Mouse (Mus musculus) embryonic facial prominence, embryonic 14.5 days (tissue): ENCODE measurements at regions not wholly inside any gene's neighbourhood (a gene's known extent, or its start where the extent isn't known, plus 50 kb on each side); places are given as distances from the start of the nearest gene placed in this dataset.

Experiments used
- ATAC-seq: fragments of 200-750 bp; cut with Nextera tagmentation; 2 replicates; pipeline ENCODE4 v1.8.0; 2017; ENCODE audit warnings: low read depth, moderate number of reproducible peaks, moderate TSS enrichment
- DNase-seq: peaks from one replicate; pipeline ENCODE4 v3.0.0-alpha.2; 2015; ENCODE audit warnings: low spot score
- H3K27ac ChIP-seq: fragments of 300-500 bp; sonication (generic); replicated peaks from 2 replicates; pipeline ENCODE4 v1.5.1; 2014; ENCODE audit warnings: low read depth, mild to moderate bottlenecking, low read length, moderate library complexity
- H3K27me3 ChIP-seq: fragments of 300-500 bp; sonication (generic); replicated peaks from 2 replicates; pipeline ENCODE4 v1.6.1; 2014; ENCODE audit warnings: low read length; ENCODE audit not compliant: control insufficient read depth, insufficient read depth
- H3K36me3 ChIP-seq: fragments of 300-500 bp; sonication (generic); 2 replicates; pipeline ENCODE4 v1.6.1; 2014; ENCODE audit warnings: low read length, mixed read lengths; ENCODE audit not compliant: control insufficient read depth, insufficient read depth
- H3K4me1 ChIP-seq: fragments of 300-500 bp; sonication (generic); 2 replicates; pipeline ENCODE4 v1.6.1; 2014; ENCODE audit warnings: antibody characterized with exemption, low read length; ENCODE audit not compliant: control insufficient read depth, insufficient read depth
- H3K4me2 ChIP-seq: fragments of 300-500 bp; sonication (generic); 2 replicates; pipeline ENCODE4 v1.6.1; 2014; ENCODE audit warnings: low read depth, mild to moderate bottlenecking, low read length, moderate library complexity, mixed read lengths
- H3K4me3 ChIP-seq: fragments of 300-500 bp; sonication (generic); 2 replicates; pipeline ENCODE4 v1.5.1; 2014; ENCODE audit warnings: low read depth, mild to moderate bottlenecking, low read length
- H3K9ac ChIP-seq: fragments of 300-500 bp; sonication (generic); 2 replicates; pipeline ENCODE4 v1.6.1; 2014; ENCODE audit warnings: low read depth, mild to moderate bottlenecking, low read length, moderate library complexity, mixed read lengths
- H3K9me3 ChIP-seq: fragments of 300-500 bp; sonication (generic); 2 replicates; pipeline ENCODE4 v1.6.1; 2016; ENCODE audit warnings: low read length; ENCODE audit not compliant: control insufficient read depth
- WGBS: fragments of 180-500 bp; shearing (Covaris S2); extraction: QIAGEN DNeasy Blood & Tissue Kit; methylation state at CpG from one replicate; pipeline ENCODE4 v1.1.7; 2014; 5-methylcytosine and 5-hydroxymethylcytosine counted together

DNA sequence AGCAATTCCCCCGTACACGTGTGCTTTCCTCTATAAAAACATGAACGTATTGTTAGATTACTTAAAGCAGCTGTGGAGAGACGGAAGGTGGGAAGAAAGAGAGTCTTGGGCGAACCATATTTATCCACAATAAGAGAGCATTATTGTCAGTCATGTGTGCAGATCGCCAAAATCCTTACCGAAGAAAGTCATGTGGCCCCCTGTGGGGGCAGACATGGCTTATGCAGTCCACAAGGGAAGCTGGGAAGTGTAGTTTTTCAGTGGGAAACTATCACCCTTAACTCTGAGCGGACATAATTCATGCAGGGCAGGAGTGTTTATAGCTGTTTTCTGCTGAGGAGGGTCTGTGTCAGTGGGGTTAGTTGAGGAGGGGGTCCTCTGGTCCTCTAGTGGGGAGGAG is 90.8 kb downstream of the Nxnl2 start:
- Histone ChIP-seq H3K27ac (peak overlapping the region; percentile 65), H3K9me3 (no peaks in the 10 kb centered on the region), H3K36me3 (no peaks in the 10 kb centered on the region), H3K27me3 (no peaks in the 10 kb centered on the region), H3K9ac (peak overlapping the region; percentile 10; the same call in 1 of the 2 replicates), H3K4me2 (peak overlapping the region; percentile 42), H3K4me1 (peaks cover 36% of the 10 kb centered on the region), H3K4me3 (peak overlapping the region; percentile 17)
- 29% methylated on average over 8 of the region's 8 CpGs for WGBS
- DNase-seq (peak; percentile 74), ATAC-seq (no peak)

DNA sequence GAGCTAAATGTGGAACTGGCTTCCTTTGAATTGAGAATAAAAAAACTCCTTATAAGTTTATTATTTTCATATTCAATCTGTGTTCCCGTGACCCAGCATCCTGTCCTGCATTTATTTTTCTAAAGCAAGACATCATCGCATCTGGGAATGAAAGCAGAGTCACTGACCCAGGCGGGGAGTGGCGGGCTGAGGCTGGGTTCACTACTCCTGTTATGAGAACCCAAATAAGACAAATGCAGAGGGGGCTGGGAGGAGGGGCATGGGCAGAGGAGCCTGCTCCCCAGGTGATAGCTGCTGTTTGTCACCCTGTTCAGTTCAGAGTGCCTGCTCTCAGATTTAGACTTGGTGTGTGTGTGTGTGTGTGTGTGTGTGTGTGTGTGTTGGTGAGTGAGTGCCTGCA is 102.0 kb downstream of the Nxnl2 start:
- no peak overlapping the region for H3K27ac ChIP-seq
- 0 out of 2 replicates have a peak, but pooled peaks cover 4% of the 10 kb centered on the region for H3K9me3 ChIP-seq
- no peaks in the 10 kb centered on the region for H3K36me3 ChIP-seq
- DNase-seq (no peak), ATAC-seq (no peak)
- H3K27me3 ChIP-seq = no peaks in the 10 kb centered on the region
- H3K4me2 ChIP-seq = no peak overlapping the region
- H3K4me1 ChIP-seq = peaks cover 10% of the 10 kb centered on the region
- no peak overlapping the region for H3K4me3 ChIP-seq
- WGBS = 68% methylated on average over 4 of the region's 4 CpGs
- H3K9ac ChIP-seq = no peak overlapping the region

GRCm38 (mm10) chr13:51274639-51275038 is 103.8 kb downstream of the Nxnl2 start:
- H3K9ac ChIP-seq = no peak overlapping the region
- peak; percentile 62; the same call in 1 of the 2 replicates for ATAC-seq
- no peaks in the 10 kb centered on the region for H3K36me3 ChIP-seq
- H3K27ac ChIP-seq = peak overlapping the region; percentile 58
- peak; percentile 62 for DNase-seq
- H3K4me1 ChIP-seq = peaks cover 22% of the 10 kb centered on the region
- H3K27me3 ChIP-seq = no peaks in the 10 kb centered on the region
- WGBS = 29% methylated on average over 5 of the region's 5 CpGs
- 0 out of 2 replicates have a peak, but pooled peaks cover 4% of the 10 kb centered on the region for H3K9me3 ChIP-seq
- H3K4me2 ChIP-seq = no peak overlapping the region
- no peak overlapping the region for H3K4me3 ChIP-seq

DNA sequence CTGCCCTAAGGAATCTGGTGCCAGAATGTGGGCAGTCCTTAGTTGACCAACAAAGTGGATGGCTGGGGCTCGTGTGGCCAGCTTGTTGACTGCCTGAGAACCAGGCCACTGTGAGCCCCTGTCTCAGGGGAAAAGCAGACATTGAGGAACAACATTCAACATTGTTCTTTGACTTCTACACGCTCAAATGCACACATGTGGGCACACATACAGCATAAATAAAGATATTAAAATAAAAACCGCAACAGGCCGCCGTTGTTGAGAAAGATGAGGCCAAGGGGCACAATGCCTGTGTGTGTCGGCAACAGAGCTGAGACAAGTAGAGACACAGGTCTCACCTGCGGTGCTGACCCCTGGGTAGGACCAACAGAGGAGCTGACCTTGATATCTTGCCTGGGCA is 105.8 kb downstream of the Nxnl2 start:
- WGBS = 82% methylated on average over 7 of the region's 7 CpGs
- no peaks in the 10 kb centered on the region for H3K27me3 ChIP-seq
- H3K4me3 ChIP-seq = no peak overlapping the region
- H3K27ac ChIP-seq = no peak overlapping the region
- no peaks in the 10 kb centered on the region for H3K9me3 ChIP-seq
- peaks cover 34% of the 10 kb centered on the region for H3K4me1 ChIP-seq
- ATAC-seq (no peak), DNase-seq (no peak)
- H3K9ac ChIP-seq = no peak overlapping the region
- H3K4me2 ChIP-seq = no peak overlapping the region
- no peaks in the 10 kb centered on the region for H3K36me3 ChIP-seq

GRCm38 (mm10) chr13:51277515-51277914 is 106.7 kb downstream of the Nxnl2 start:
- Histone ChIP-seq H3K4me2 (no peak overlapping the region), H3K27me3 (no peaks in the 10 kb centered on the region), H3K9me3 (no peaks in the 10 kb centered on the region), H3K36me3 (no peaks in the 10 kb centered on the region), H3K9ac (no peak overlapping the region), H3K4me3 (no peak overlapping the region), H3K4me1 (peaks cover 34% of the 10 kb centered on the region), H3K27ac (peak overlapping the region; percentile 63; the same call in 1 of the 2 replicates)
- WGBS = 31% methylated on average over 10 of the region's 10 CpGs
- no peak; the same call in 1 of the 2 replicates for ATAC-seq
- peak; percentile 71 for DNase-seq

DNA sequence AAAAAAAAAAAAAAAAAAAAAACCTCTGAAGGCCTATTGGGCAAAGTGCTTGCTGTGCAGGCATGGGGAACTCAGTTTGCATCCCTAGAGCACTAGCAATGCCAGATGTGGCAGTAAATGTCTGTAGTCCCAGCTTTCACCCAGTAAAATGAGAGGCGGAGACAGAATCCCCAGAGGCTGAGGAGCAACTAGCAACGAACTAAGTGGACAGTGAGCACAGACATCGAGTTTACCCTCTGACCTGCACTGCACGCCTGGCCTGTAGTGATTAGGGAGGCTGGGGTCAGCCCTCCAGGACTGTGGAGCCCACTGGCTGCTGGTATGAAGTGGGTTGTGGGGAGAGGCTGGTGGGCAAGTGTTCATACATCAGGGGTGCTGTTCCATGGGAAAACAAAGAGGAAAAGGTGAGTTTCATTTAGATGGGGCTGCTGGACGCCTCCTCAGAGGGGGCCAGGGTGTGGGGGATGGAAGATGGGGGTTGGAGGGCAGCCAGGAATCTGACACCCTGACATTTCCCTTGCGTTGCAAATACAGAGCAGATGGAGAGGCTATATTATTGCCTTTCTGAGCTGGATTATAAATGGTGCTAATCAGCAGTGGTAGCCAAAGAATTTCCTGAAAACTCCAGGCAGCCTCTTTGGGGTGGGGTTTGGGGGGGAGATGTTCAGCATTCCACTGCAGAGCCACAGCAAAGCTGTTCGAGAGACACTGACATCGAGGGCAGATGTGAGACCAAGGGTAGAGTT is 109.0 kb downstream of the Nxnl2 start:
- WGBS = 7% methylated on average over 8 of the region's 8 CpGs

DNA sequence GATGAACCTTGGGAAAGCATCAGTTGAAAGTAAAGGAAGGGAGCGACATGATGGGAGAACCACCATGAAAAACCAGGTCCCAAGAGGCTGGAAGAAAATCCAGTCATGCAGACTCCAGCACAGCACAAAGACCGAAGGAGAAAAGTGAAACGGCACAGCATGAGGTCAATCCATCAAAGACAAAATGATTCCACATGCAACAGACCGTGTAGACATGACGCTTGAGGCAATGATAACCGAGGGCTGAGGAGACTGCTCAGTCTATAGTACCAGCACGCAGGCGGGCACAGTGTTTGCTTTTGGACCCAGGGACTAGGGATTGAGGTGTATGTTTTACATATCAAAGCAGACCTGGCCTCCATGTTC is 109.5 kb downstream of the Nxnl2 start:
- DNase-seq (no peak), ATAC-seq (peak; percentile 58)
- Histone ChIP-seq H3K27ac (peak overlapping the region; percentile 89), H3K4me3 (no peak overlapping the region), H3K36me3 (no peaks in the 10 kb centered on the region), H3K4me2 (0 out of 2 replicates have a peak overlapping the region, but pooled peaks have one; percentile 19), H3K9me3 (0 out of 2 replicates have a peak, but pooled peaks cover 4% of the 10 kb centered on the region), H3K4me1 (peaks cover 26% of the 10 kb centered on the region), H3K27me3 (no peaks in the 10 kb centered on the region), H3K9ac (no peak overlapping the region)
- WGBS = 16% methylated on average over 8 of the region's 8 CpGs

More for the DNA sequence above, 109.0 kb downstream of the Nxnl2 start:
- DNase-seq = peak; percentile 92
- no peaks in the 10 kb centered on the region for H3K36me3 ChIP-seq
- peak overlapping the region; percentile 89 for H3K27ac ChIP-seq
- H3K4me2 ChIP-seq = peak overlapping the region; percentile 19; the same call in 1 of the 2 replicates
- peak; percentile 74 for ATAC-seq
- H3K4me1 ChIP-seq = peaks cover 32% of the 10 kb centered on the region
- 0 out of 2 replicates have a peak, but pooled peaks cover 4% of the 10 kb centered on the region for H3K9me3 ChIP-seq
- no peak overlapping the region for H3K4me3 ChIP-seq
- no peaks in the 10 kb centered on the region for H3K27me3 ChIP-seq
- no peak overlapping the region; the same call in 1 of the 2 replicates for H3K9ac ChIP-seq

DNA sequence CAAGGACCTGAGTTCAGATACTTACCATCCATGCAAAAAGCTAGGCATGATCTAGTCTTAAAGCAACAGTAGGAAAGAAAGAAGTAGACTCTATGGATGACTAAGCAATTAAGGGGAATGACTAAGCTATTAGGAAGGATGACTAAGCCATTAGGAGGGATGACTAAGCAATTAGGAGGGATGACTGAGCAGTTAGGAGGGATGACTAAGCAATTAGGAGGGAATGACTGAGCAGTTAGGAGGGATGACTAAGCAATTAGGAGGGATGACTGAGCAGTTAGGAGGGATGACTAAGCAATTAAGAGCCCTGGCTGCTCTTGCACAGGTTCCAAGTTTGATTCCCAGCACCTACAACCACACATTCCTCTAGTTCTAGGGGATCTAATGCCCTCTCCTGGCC is 113.9 kb downstream of the Nxnl2 start:
- Histone ChIP-seq H3K27ac (no peak overlapping the region), H3K4me1 (peaks cover 11% of the 10 kb centered on the region), H3K9ac (no peak overlapping the region), H3K27me3 (no peaks in the 10 kb centered on the region), H3K36me3 (no peaks in the 10 kb centered on the region), H3K4me3 (no peak overlapping the region), H3K4me2 (no peak overlapping the region), H3K9me3 (0 out of 2 replicates have a peak, but pooled peaks cover 4% of the 10 kb centered on the region)
- no peak for ATAC-seq
- DNase-seq = no peak

- H3K9me3 ChIP-seq = no peaks in the 10 kb centered on the region
- no peak overlapping the region for H3K9ac ChIP-seq
- no peak overlapping the region for H3K4me3 ChIP-seq
- ATAC-seq (peak; percentile 76; the same call in 1 of the 2 replicates), DNase-seq (peak; percentile 67)
- no peak overlapping the region for H3K4me2 ChIP-seq
- H3K27ac ChIP-seq = no peak overlapping the region
- H3K27me3 ChIP-seq = no peaks in the 10 kb centered on the region
- 53% methylated on average over 4 of the region's 4 CpGs for WGBS
- H3K4me1 ChIP-seq = peaks cover 6% of the 10 kb centered on the region; the same call in 1 of the 2 replicates
- no peaks in the 10 kb centered on the region for H3K36me3 ChIP-seq
Measured at GRCm38 (mm10) chr13:51289442-51289841, 118.6 kb downstream of the Nxnl2 start.
